Mouse (Mus musculus): Measurements from ENCODE around the gene Syt12. TPM values are rescaled to one million over a fixed set of nuclear protein-coding genes. Genes with fewer than 3 reads are reported as not detected.
A peak's percentile ranks its signal among the peaks of the same experiment; 100 is the strongest.

Gene Syt12
- polyA plus RNA-seq, 1 experiment from 2014 or later = 1.3 TPM

GRCm38 (mm10) chr19:4414631-4415030, 62.6 kb downstream of the Syt12 start:
- no peak overlapping the region for H3K4me3 ChIP-seq (ENCODE audit: low read depth, low read length)
- 75% methylated on average over 1 of the region's 1 CpGs for WGBS
- H3K4me1 ChIP-seq (ENCODE audit: insufficient read depth, low read depth, low read length) = no peaks in the 10 kb centered on the region
- H3K27ac ChIP-seq (ENCODE audit: low read length) = no peak overlapping the region
- no peak overlapping the region for H3K9ac ChIP-seq (replicated peaks; ENCODE audit: low read depth)
- ATAC-seq = no peak
- no peak for DNase-seq (ENCODE audit: low spot score)
- TF ChIP-seq CTCF (IDR thresholded peaks at IDR 0.05) = no peak
- no peak for TF ChIP-seq EP300 (IDR thresholded peaks at IDR 0.05)
- no peaks in the 10 kb centered on the region for H3K9me3 ChIP-seq (ENCODE audit: low read length)
- no peaks in the 10 kb centered on the region for H3K27me3 ChIP-seq (replicated peaks; ENCODE audit: insufficient read depth, low read length)
- no peaks in the 10 kb centered on the region for H3K36me3 ChIP-seq (ENCODE audit: insufficient read depth, low read length)
- H3K4me2 ChIP-seq (replicated peaks; ENCODE audit: low read depth, low read length) = no peak overlapping the region

- peak; percentile 51 for DNase-seq (ENCODE audit: low spot score)
- 57% methylated on average over 2 of the region's 2 CpGs for WGBS
- H3K4me3 ChIP-seq (ENCODE audit: low read depth, low read length) = no peak overlapping the region
- no peaks in the 10 kb centered on the region for H3K4me1 ChIP-seq (ENCODE audit: insufficient read depth, low read depth, low read length)
- TF ChIP-seq CTCF (IDR thresholded peaks at IDR 0.05) (no peak), EP300 (IDR thresholded peaks at IDR 0.05) (no peak)
- no peak overlapping the region for H3K27ac ChIP-seq (ENCODE audit: low read length)
- no peak overlapping the region for H3K4me2 ChIP-seq (replicated peaks; ENCODE audit: low read depth, low read length)
- no peak overlapping the region for H3K9ac ChIP-seq (replicated peaks; ENCODE audit: low read depth)
- H3K27me3 ChIP-seq (replicated peaks; ENCODE audit: insufficient read depth, low read length) = no peaks in the 10 kb centered on the region
- ATAC-seq = no peak
- no peaks in the 10 kb centered on the region for H3K9me3 ChIP-seq (ENCODE audit: low read length)
- H3K36me3 ChIP-seq (ENCODE audit: insufficient read depth, low read length) = no peaks in the 10 kb centered on the region
Observed at GRCm38 (mm10) chr19:4409062-4409461, 68.2 kb downstream of the Syt12 start.

GRCm38 (mm10) chr19:4404840-4405239, 72.4 kb downstream of the Syt12 start:
- TF ChIP-seq CTCF (IDR thresholded peaks at IDR 0.05) (no peak), EP300 (IDR thresholded peaks at IDR 0.05) (no peak)
- H3K4me2 ChIP-seq (replicated peaks; ENCODE audit: low read depth, low read length) = no peak overlapping the region
- DNase-seq (ENCODE audit: low spot score) (no peak), ATAC-seq (no peak)
- no peaks in the 10 kb centered on the region for H3K9me3 ChIP-seq (ENCODE audit: low read length)
- H3K4me3 ChIP-seq (ENCODE audit: low read depth, low read length) = no peak overlapping the region
- H3K36me3 ChIP-seq (ENCODE audit: insufficient read depth, low read length) = no peaks in the 10 kb centered on the region
- 93% methylated on average over 2 of the region's 2 CpGs for WGBS
- no peaks in the 10 kb centered on the region for H3K27me3 ChIP-seq (replicated peaks; ENCODE audit: insufficient read depth, low read length)
- no peak overlapping the region for H3K27ac ChIP-seq (ENCODE audit: low read length)
- no peak overlapping the region for H3K9ac ChIP-seq (replicated peaks; ENCODE audit: low read depth)
- H3K4me1 ChIP-seq (ENCODE audit: insufficient read depth, low read depth, low read length) = no peaks in the 10 kb centered on the region

DNA sequence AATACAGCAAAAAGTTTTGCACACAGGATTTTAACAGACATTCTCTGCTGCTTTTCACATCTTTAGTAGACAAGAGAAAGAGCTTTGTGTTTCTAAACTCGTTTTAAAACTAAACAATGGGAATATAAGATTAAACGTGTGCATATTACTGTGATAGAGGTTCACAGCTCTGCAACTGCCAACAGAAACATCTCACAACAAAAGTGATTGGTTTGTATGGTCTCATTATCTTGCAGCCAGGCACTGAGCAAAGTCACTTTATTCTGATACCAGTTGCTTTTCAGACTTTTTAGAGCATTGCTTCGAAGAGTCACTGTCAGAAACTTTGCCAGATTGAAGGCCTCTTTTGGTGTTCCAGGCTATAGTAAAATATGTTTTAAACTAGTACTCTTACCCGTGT, 78.3 kb downstream of the Syt12 start:
- TF ChIP-seq EP300 (IDR thresholded peaks at IDR 0.05) (no peak), CTCF (IDR thresholded peaks at IDR 0.05) (no peak)
- peak overlapping the region; percentile 97 for H3K4me2 ChIP-seq (replicated peaks; ENCODE audit: low read depth, low read length)
- peaks cover 5% of the 10 kb centered on the region; the same call in 1 of the 2 replicates for H3K4me1 ChIP-seq (ENCODE audit: insufficient read depth, low read depth, low read length)
- no peaks in the 10 kb centered on the region for H3K9me3 ChIP-seq (ENCODE audit: low read length)
- DNase-seq (ENCODE audit: low spot score) (no peak), ATAC-seq (no peak)
- no peaks in the 10 kb centered on the region for H3K27me3 ChIP-seq (replicated peaks; ENCODE audit: insufficient read depth, low read length)
- no peak overlapping the region for H3K4me3 ChIP-seq (ENCODE audit: low read depth, low read length)
- no peak overlapping the region for H3K27ac ChIP-seq (ENCODE audit: low read length)
- 73% methylated on average over 4 of the region's 4 CpGs for WGBS
- no peaks in the 10 kb centered on the region for H3K36me3 ChIP-seq (ENCODE audit: insufficient read depth, low read length)
- H3K9ac ChIP-seq (replicated peaks; ENCODE audit: low read depth) = no peak overlapping the region

- Histone ChIP-seq H3K27me3 (replicated peaks; ENCODE audit: insufficient read depth, low read length) (no peaks in the 10 kb centered on the region), H3K9me3 (ENCODE audit: low read length) (no peaks in the 10 kb centered on the region), H3K36me3 (ENCODE audit: insufficient read depth, low read length) (no peaks in the 10 kb centered on the region), H3K4me1 (ENCODE audit: insufficient read depth, low read depth, low read length) (peaks cover 6% of the 10 kb centered on the region; the same call in 1 of the 2 replicates), H3K4me2 (replicated peaks; ENCODE audit: low read depth, low read length) (peak overlapping the region; percentile 97), H3K9ac (replicated peaks; ENCODE audit: low read depth) (peak overlapping the region; percentile 76), H3K4me3 (ENCODE audit: low read depth, low read length) (peak overlapping the region; percentile 97), H3K27ac (ENCODE audit: low read length) (peak overlapping the region; percentile 89)
- no peak for DNase-seq (ENCODE audit: low spot score)
- no peak for ATAC-seq
- TF ChIP-seq EP300 (IDR thresholded peaks at IDR 0.05) (no peak), CTCF (IDR thresholded peaks at IDR 0.05) (no peak)
- WGBS = 38% methylated on average over 8 of the region's 8 CpGs
Observed at GRCm38 (mm10) chr19:4398630-4398948, 78.7 kb downstream of the Syt12 start.

DNA sequence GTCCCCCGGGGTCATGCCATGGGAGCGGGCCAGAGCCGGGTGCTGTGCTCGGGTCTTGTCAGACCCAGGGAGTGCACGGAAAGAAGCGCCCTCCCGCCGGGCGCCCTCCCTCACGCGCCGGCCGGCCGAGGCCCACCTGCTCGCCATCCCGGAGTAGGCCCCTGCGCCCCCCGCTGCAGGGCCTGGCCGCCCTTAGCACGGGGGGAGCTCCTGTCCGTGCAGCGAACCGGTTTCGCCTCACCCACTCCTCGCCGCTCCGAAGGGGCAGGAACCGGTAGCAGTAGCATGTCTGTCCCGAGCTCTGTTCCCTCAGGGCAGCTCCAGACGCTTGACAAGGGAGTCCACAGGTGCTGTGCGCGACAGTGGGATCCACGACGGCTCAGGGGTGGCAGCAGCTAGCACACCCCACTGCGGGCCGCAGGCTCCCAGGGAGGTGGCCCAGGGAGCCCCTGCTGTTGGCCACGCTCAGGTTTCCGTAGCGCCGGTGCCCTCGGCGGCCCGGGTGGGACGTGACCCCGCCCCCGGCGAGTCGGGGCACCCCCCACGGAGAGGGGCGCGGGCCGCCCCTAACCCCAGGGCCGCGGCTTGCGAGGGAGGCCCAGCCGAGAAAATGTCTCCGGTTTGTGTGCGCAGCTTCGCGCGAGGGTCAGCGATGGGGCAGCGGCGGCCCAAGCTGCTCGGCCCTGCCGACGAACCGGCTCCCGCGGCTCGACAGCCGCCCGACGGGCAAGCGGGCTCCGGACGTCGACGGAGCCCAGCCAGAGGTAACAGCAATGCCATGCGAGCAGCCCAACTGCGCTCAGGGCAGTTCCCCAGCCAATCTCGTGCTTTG, 79.2 kb downstream of the Syt12 start, which contains the start of gene Kdm2a:
TSS of gene Kdm2a (minus strand) at position 488 of the 832 bp plus-strand sequence.
- 3% methylated on average over 74 of the region's 82 CpGs for WGBS
- H3K27me3 ChIP-seq (replicated peaks; ENCODE audit: insufficient read depth, low read length) = no peaks in the 10 kb centered on the region
- no peaks in the 10 kb centered on the region for H3K36me3 ChIP-seq (ENCODE audit: insufficient read depth, low read length)
- peak within 1 kb of the TSS; percentile 97 for H3K4me2 ChIP-seq (replicated peaks; ENCODE audit: low read depth, low read length)
- peaks cover 8% of the 10 kb centered on the region; the same call in 1 of the 2 replicates for H3K4me1 ChIP-seq (ENCODE audit: insufficient read depth, low read depth, low read length)
- ATAC-seq (peak; percentile 4), DNase-seq (ENCODE audit: low spot score) (peak; percentile 61)
- peak within 1 kb of the TSS; percentile 97 for H3K4me3 ChIP-seq (ENCODE audit: low read depth, low read length)
- peak within 1 kb of the TSS; percentile 76 for H3K9ac ChIP-seq (replicated peaks; ENCODE audit: low read depth)
- H3K27ac ChIP-seq (ENCODE audit: low read length) = peak within 1 kb of the TSS; percentile 89
- no peaks in the 10 kb centered on the region for H3K9me3 ChIP-seq (ENCODE audit: low read length)
- TF ChIP-seq CTCF (IDR thresholded peaks at IDR 0.05) = no peak
- no peak for TF ChIP-seq EP300 (IDR thresholded peaks at IDR 0.05)
